In genomic region chr16:28446334-28447113, GRCm38 (mm10) we compare ENCODE assay signal across 8 mouse cellular contexts.
DNase-seq lines count a peak whose midpoint lies in the region; ATAC-seq and TF ChIP-seq lines count a peak whose summit lies in the region.

No protein-coding gene starts in this region.

- peak overlapping the region; percentile 82 for H3K27ac ChIP-seq in forebrain, embryonic 15.5 days (replicated peaks)
- no peak overlapping the region for H3K27ac ChIP-seq in intestine, embryonic 14.5 days (ENCODE audit: low read depth)
- H3K27ac ChIP-seq in limb, embryonic 14.5 days (replicated peaks; ENCODE audit: low read depth, low read length) = peak overlapping the region; percentile 75
- H3K27ac ChIP-seq in neural tube, embryonic 13.5 days (replicated peaks) = peak overlapping the region; percentile 90

- WGBS in forebrain, embryonic 15.5 days = under 1% methylated on average over 76 of the region's 82 CpGs
- under 1% methylated on average over 71 of the region's 82 CpGs for WGBS in intestine, embryonic 14.5 days
- under 1% methylated on average over 22 of the region's 82 CpGs for WGBS in limb, embryonic 14.5 days
- WGBS in neural tube, embryonic 13.5 days = under 1% methylated on average over 77 of the region's 82 CpGs

- peaks cover 17% of the 10 kb centered on the region for H3K4me1 ChIP-seq in forebrain, embryonic 15.5 days
- peaks cover 5% of the 10 kb centered on the region; the same call in 1 of the 2 replicates for H3K4me1 ChIP-seq in intestine, embryonic 14.5 days (replicated peaks; ENCODE audit: control insufficient read depth, insufficient read depth, low read length)
- 0 out of 2 replicates have a peak, but pooled peaks cover 2% of the 10 kb centered on the region for H3K4me1 ChIP-seq in limb, embryonic 14.5 days (ENCODE audit: control insufficient read depth, insufficient read depth, low read length)
- H3K4me1 ChIP-seq in neural tube, embryonic 13.5 days (replicated peaks) = peaks cover 26% of the 10 kb centered on the region

- peak overlapping the region; percentile 94 for H3K4me2 ChIP-seq in forebrain, embryonic 15.5 days (replicated peaks)
- H3K4me2 ChIP-seq in intestine, embryonic 14.5 days (ENCODE audit: low read length) = peak overlapping the region; percentile 99
- H3K4me2 ChIP-seq in limb, embryonic 14.5 days (replicated peaks; ENCODE audit: low read depth, low read length, severe bottlenecking) = peak overlapping the region; percentile 97
- H3K4me2 ChIP-seq in neural tube, embryonic 13.5 days = peak overlapping the region; percentile 92

- peak overlapping the region; percentile 88 for H3K4me3 ChIP-seq in forebrain, embryonic 15.5 days
- peak overlapping the region; percentile 59 for H3K4me3 ChIP-seq in intestine, embryonic 14.5 days (ENCODE audit: low read depth, low read length)
- peak overlapping the region; percentile 69 for H3K4me3 ChIP-seq in limb, embryonic 14.5 days (replicated peaks; ENCODE audit: low read length)
- peak overlapping the region; percentile 79 for H3K4me3 ChIP-seq in neural tube, embryonic 13.5 days

- peak overlapping the region; percentile 71 for H3K9ac ChIP-seq in forebrain, embryonic 15.5 days (replicated peaks)
- peak overlapping the region; percentile 29 for H3K9ac ChIP-seq in intestine, embryonic 14.5 days (ENCODE audit: low read length)
- peak overlapping the region; percentile 72 for H3K9ac ChIP-seq in limb, embryonic 14.5 days (ENCODE audit: low read depth, low read length, severe bottlenecking)
- H3K9ac ChIP-seq in neural tube, embryonic 13.5 days = peak overlapping the region; percentile 87

- H3K36me3 ChIP-seq in forebrain, embryonic 15.5 days = no peaks in the 10 kb centered on the region
- no peaks in the 10 kb centered on the region for H3K36me3 ChIP-seq in intestine, embryonic 14.5 days (ENCODE audit: control insufficient read depth, insufficient read depth, low read length)
- H3K36me3 ChIP-seq in limb, embryonic 14.5 days (ENCODE audit: control insufficient read depth, insufficient read depth, low read length) = no peaks in the 10 kb centered on the region
- H3K36me3 ChIP-seq in neural tube, embryonic 13.5 days = no peaks in the 10 kb centered on the region

- H3K27me3 ChIP-seq in forebrain, embryonic 15.5 days = peaks cover 12% of the 10 kb centered on the region; the same call in 1 of the 2 replicates
- H3K27me3 ChIP-seq in intestine, embryonic 14.5 days (replicated peaks; ENCODE audit: control insufficient read depth, insufficient read depth, low read length) = peaks cover 71% of the 10 kb centered on the region
- peaks cover 14% of the 10 kb centered on the region; the same call in 1 of the 2 replicates for H3K27me3 ChIP-seq in limb, embryonic 14.5 days (ENCODE audit: control insufficient read depth, insufficient read depth, low read length)
- peaks cover 26% of the 10 kb centered on the region for H3K27me3 ChIP-seq in neural tube, embryonic 13.5 days

- DNase-seq in gastrocnemius, postnatal 10 days = peak; percentile 16
- no peak for DNase-seq in gastrocnemius, adult 8-10 months (ENCODE audit: low spot score in 2 of 2)
- peak; percentile 51 to 74 for DNase-seq in cerebellum, adult 18-20 months
- peak; percentile 76 for DNase-seq in intestine, embryonic 14.5 days (ENCODE audit: low spot score)
- DNase-seq in limb, embryonic 14.5 days (ENCODE audit: low spot score) = peak; percentile 39

- TF ChIP-seq POLR2A in limb, embryonic 14.5 days (IDR thresholded peaks at IDR 0.05; ENCODE audit: borderline replicate concordance, extremely low read depth, insufficient read depth, insufficient read length) = no peak

- peak; percentile 73 for ATAC-seq in forebrain, embryonic 15.5 days (replicated peaks)
- peak; percentile 75 for ATAC-seq in intestine, embryonic 14.5 days (replicated peaks; ENCODE audit: low FRiP score, low TSS enrichment, low read depth)
- peak; percentile 61 for ATAC-seq in limb, embryonic 14.5 days (ENCODE audit: low FRiP score, low read depth)
- peak; percentile 81 for ATAC-seq in neural tube, embryonic 13.5 days (ENCODE audit: low read depth)
- no peak for ATAC-seq in erythroblast, adult 5-6 weeks (replicated peaks; ENCODE audit: low FRiP score, poor library complexity, severe bottlenecking)

- no peaks in the 10 kb centered on the region for H3K9me3 ChIP-seq in forebrain, embryonic 15.5 days
- H3K9me3 ChIP-seq in intestine, embryonic 14.5 days (ENCODE audit: control insufficient read depth, low read length) = no peaks in the 10 kb centered on the region
- no peaks in the 10 kb centered on the region for H3K9me3 ChIP-seq in limb, embryonic 14.5 days (ENCODE audit: control insufficient read depth, low read length)
- H3K9me3 ChIP-seq in neural tube, embryonic 13.5 days = no peaks in the 10 kb centered on the region

Comparison
In these comparisons a context has a peak if more than half of its experiments do, and no peak if none do; other contexts are left out.
1. DNase-seq: peak in gastrocnemius, postnatal 10 days (single experiment), cerebellum, adult 18-20 months (2 of 2), intestine, embryonic 14.5 days (single experiment) and limb, embryonic 14.5 days (single experiment); none in gastrocnemius, adult 8-10 months (0 of 2).
2. H3K9ac ChIP-seq: peak in every context shown above with its lines; median percentile 87 in neural tube, embryonic 13.5 days; 72 in limb, embryonic 14.5 days; 71 in forebrain, embryonic 15.5 days; 29 in intestine, embryonic 14.5 days.
3. Peak in every context shown above with its lines, with median percentiles within 50 percentile points of each other: H3K4me2 ChIP-seq and H3K4me3 ChIP-seq.